Mouse (Mus musculus) kidney, adult 2 months (tissue): ENCODE measurements around the gene Atl3.

Experiments used
- CTCF ChIP-seq: fragments of 200-500 bp; conservative IDR thresholded peaks from 2 replicates; pipeline ENCODE4 v1.5.1; 2011; ENCODE audit warnings: low read depth, mild to moderate bottlenecking, control low read depth, low read length, moderate library complexity, mixed read lengths; ENCODE audit not compliant: insufficient read depth, insufficient read length
- POLR2A ChIP-seq: fragments of 200-500 bp; IDR thresholded peaks from one replicate; pipeline ENCODE4 v1.6.1; 2011; ENCODE audit warnings: low read depth, low read length, control low read depth

DNA sequence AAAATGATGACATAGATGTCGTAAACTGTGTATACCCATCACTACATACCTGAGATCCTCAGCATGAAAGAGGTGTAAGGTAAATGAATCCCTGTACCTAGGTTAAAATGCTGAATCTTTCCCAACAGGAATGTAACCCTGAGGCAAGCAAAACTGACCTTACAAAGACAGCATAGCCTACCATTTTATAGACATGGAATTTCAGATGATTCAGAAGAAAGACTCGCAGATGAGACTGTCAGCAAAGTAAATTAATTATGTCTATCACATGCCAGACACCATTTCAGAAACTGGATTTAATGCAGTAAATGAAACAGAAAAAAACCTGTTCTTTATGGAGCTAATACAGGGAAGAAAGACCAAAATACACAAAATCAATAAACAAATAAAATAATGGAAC is 34.5 kb upstream of the Atl3 start:
- no peak for TF ChIP-seq CTCF
- no peak for TF ChIP-seq POLR2A
